Mouse (Mus musculus): ENCODE results near the gene Dnajc11.

DNA sequence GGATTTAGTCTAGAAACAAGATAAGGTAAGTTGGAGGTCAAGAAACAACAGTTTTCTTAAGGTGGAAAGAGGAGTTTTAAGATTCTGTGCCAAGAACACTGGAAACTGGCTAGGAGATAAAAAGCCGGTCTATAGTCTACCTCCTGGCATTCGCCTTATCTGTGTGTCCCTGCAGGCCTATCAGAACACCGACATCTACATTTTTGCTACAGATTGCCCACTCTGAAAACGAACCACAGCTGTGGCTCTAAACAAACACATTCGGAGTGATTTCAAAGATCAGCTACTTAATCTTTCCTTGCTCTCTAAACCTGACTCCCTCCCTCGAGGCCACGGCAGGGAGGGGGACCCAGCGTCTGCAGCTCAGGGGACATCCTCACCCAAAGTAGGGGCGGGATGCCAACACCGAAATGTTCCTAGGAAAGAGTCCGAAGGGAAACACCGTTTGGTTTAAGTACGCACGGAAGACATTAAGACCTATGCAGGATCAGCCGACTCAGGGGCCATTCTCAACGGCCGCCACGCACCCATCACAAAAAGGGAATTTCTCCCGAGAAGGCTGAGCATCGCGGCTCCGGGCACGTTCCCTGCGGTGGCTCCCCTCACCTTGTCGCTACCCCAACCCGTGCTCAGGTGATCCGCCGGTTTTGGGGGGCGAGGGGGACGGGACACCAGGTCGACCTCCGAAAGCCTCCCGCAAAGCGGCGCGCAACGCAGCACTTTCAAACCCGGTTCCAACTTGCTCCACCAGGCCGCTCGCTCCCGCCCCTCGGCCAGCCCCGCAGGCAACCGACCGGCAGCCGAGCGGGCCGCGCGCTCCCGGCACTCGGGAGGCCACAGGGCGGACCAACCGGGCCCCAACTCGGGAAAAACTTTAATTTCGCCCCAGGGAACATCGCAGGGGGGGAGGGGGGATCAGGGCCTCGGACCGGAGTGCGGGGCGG lies 61.0 kb downstream of the Dnajc11 start:
- TF ChIP-seq MYOD1 (IDR thresholded peaks at IDR 0.05; ENCODE audit: control insufficient read depth, insufficient read length, low read depth) (no peak), CTCF (IDR thresholded peaks at IDR 0.05; ENCODE audit: control insufficient read depth, insufficient read depth, insufficient read length) (no peak)

Measured in C2C12 (cell line).